11 mouse cellular contexts compared by ENCODE assay signal in the genomic region with DNA sequence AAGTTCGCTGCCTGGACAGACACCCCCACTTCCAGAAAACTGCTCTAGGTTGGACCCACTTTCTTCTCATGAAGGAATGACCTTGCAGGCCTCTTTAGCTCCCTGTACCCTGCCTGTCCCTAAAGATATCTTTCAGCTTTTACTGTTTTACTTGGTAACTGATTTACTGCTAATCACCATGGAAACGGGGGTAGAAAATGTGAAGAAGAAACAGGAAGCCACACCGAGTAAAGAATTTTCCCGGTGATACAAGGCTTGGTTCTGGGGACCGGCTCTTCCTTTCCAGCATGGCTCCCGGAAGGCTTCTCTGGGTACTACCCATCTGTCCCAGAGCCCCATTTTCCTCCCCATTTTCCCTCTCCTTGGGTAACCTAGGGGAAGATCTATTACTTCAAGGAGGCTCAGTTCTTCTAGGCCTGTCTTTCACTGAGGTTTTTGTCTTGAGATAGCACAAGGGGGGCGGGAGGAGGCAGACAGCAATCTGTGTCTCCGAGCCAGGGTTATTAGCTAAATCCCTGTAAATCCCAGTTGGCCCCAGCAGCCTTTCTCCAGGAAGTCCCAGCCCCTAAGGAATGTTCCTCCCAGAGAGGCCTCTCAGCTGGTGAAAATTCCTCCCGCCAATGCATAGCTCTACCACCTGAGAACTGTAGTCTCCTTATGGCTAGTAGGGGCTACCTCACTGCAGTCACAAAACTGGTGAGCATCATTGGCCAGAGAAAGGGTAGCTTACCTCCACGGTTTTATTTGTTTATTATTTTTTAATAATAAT. TPM values are rescaled to one million over a fixed set of nuclear protein-coding genes. Genes with fewer than 3 reads are reported as not detected.
DNase-seq lines count a peak whose midpoint lies in the region; ATAC-seq and TF ChIP-seq lines count a peak whose summit lies in the region.
"Had no signal": no experiment of that assay in that cellular context is flagged by ENCODE, and none has a peak within 500 bp of the region (broad histone marks: within the 10 kb centered on the region; RNA-seq: fewer than 3 reads in every experiment).

No protein-coding gene starts in this region.

- no peaks in the 10 kb centered on the region for H3K9me3 ChIP-seq in kidney, postnatal 0 days (replicated peaks; ENCODE audit: low read length)
- H3K9me3 ChIP-seq in heart, embryonic 15.5 days (replicated peaks) = no peaks in the 10 kb centered on the region
- H3K9me3 ChIP-seq in limb, embryonic 12.5 days = no peaks in the 10 kb centered on the region

- H3K9ac ChIP-seq in kidney, postnatal 0 days (ENCODE audit: low read depth, low read length) = no peak overlapping the region
- H3K9ac ChIP-seq in heart, embryonic 15.5 days = no peak overlapping the region
- H3K9ac ChIP-seq in limb, embryonic 12.5 days (replicated peaks) = 0 out of 2 replicates have a peak overlapping the region, but pooled peaks have one; percentile 38

- no peak for TF ChIP-seq CTCF in kidney, postnatal 0 days (IDR thresholded peaks at IDR 0.05; ENCODE audit: low read depth)

- no peak overlapping the region for H3K4me2 ChIP-seq in kidney, postnatal 0 days (ENCODE audit: low read length)
- H3K4me2 ChIP-seq in heart, embryonic 15.5 days = no peak overlapping the region
- H3K4me2 ChIP-seq in limb, embryonic 12.5 days = no peak overlapping the region

- 0 out of 2 replicates have a peak, but pooled peaks have one; percentile 17 for ATAC-seq in kidney, postnatal 0 days (replicated peaks; ENCODE audit: low FRiP score, low read depth)
- ATAC-seq in heart, embryonic 15.5 days (replicated peaks; ENCODE audit: insufficient number of reproducible peaks, insufficient read depth, low FRiP score, low read depth) = no peak
- no peak; the same call in 1 of the 2 replicates for ATAC-seq in limb, embryonic 12.5 days (ENCODE audit: insufficient number of reproducible peaks, insufficient read depth, low FRiP score, low TSS enrichment, low read depth)

- H3K4me1 ChIP-seq in kidney, postnatal 0 days (replicated peaks; ENCODE audit: insufficient read depth, low read length) = peaks cover 8% of the 10 kb centered on the region
- H3K4me1 ChIP-seq in heart, embryonic 15.5 days (replicated peaks) = 0 out of 2 replicates have a peak, but pooled peaks cover 4% of the 10 kb centered on the region
- H3K4me1 ChIP-seq in limb, embryonic 12.5 days (replicated peaks) = peaks cover 4% of the 10 kb centered on the region; the same call in 1 of the 2 replicates

- no peaks in the 10 kb centered on the region for H3K27me3 ChIP-seq in kidney, postnatal 0 days (ENCODE audit: insufficient read depth, low read length)
- H3K27me3 ChIP-seq in heart, embryonic 15.5 days = no peaks in the 10 kb centered on the region
- no peaks in the 10 kb centered on the region for H3K27me3 ChIP-seq in limb, embryonic 12.5 days

- 35% methylated on average over 10 of the region's 10 CpGs for WGBS in kidney, postnatal 0 days
- WGBS in heart, embryonic 15.5 days = 46% methylated on average over 10 of the region's 10 CpGs
- 40% methylated on average over 10 of the region's 10 CpGs for WGBS in limb, embryonic 12.5 days

- no peaks in the 10 kb centered on the region for H3K36me3 ChIP-seq in kidney, postnatal 0 days (ENCODE audit: insufficient read depth, low read length)
- no peaks in the 10 kb centered on the region for H3K36me3 ChIP-seq in heart, embryonic 15.5 days
- no peaks in the 10 kb centered on the region for H3K36me3 ChIP-seq in limb, embryonic 12.5 days

- DNase-seq in kidney, postnatal 0 days (ENCODE audit: low spot score) = peak; percentile 85
- no peak for DNase-seq in kidney, adult 11 months
- DNase-seq in ZHBTc4 (ENCODE audit: low read depth, low spot score) = peak; percentile 49
- no peak for DNase-seq in ovary, adult 18-20 months (ENCODE audit: low spot score)
- DNase-seq in cerebellum, adult 18-20 months = no peak
- DNase-seq: adrenal gland, postnatal 14 days; cerebellum, adult 11-12 months; gastrocnemius, postnatal 25 days; thymus, postnatal 4 days had no signal

- peak overlapping the region; percentile 86 for H3K27ac ChIP-seq in kidney, postnatal 0 days
- peak overlapping the region; percentile 44; the same call in 1 of the 2 replicates for H3K27ac ChIP-seq in heart, embryonic 15.5 days
- H3K27ac ChIP-seq in limb, embryonic 12.5 days = no peak overlapping the region

- no peak overlapping the region for H3K4me3 ChIP-seq in kidney, postnatal 0 days (replicated peaks; ENCODE audit: low read depth, low read length)
- H3K4me3 ChIP-seq in heart, embryonic 15.5 days = no peak overlapping the region
- no peak overlapping the region for H3K4me3 ChIP-seq in limb, embryonic 12.5 days (replicated peaks)

RNA-seq across cellular contexts. Expression of a gene that starts 16.3 kb away (rescaled TPM):
- 19.4 and 21.7 TPM in 2 replicates for polyA plus RNA-seq in kidney, postnatal 0 days (2015; fragmentation: Nextera tagmentation; extraction: Ambion mirVana)
- polyA plus RNA-seq in heart, embryonic 15.5 days (2015; fragmentation: Nextera tagmentation; extraction: Ambion mirVana) = 28.1 and 30.0 TPM in 2 replicates
- 49.7 and 53.2 TPM in 2 replicates for polyA plus RNA-seq in limb, embryonic 12.5 days (2016; fragmentation: Nextera tagmentation; extraction: Ambion mirVana)

Comparison
In these comparisons a context has a peak if more than half of its experiments do, and no peak if none do; other contexts are left out.
1. DNase-seq: peak in kidney, postnatal 0 days (single experiment) and ZHBTc4 (single experiment); none in kidney, adult 11 months (single experiment), ovary, adult 18-20 months (single experiment) and cerebellum, adult 18-20 months (0 of 2).